Mouse (Mus musculus): ENCODE data around the gene Celsr3.
A peak's percentile ranks its signal among the peaks of the same experiment; 100 is the strongest.

Gene Celsr3

DNA sequence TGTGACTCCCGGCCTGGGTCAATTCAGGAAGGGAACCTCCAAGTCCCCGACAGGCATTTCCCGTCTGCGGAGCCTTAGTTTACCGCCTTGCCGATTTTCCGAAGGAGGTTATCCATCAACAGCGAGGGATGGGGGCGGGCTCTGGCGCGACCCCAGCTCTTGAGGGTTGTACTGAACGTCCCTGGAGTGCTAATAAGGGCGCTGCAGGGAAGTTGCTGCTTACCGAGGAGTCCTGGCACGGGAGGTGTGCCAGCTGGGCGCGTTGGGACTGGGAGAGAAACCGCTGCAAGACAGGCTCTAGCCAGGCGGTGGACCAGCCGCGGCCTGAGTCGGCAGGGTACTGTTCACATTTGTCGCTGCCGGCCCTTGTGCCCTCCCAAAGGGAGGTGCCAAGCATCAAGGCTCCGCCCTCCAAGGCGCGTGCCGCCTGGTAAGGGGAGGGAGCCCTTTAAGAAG, 28.1 kb downstream of the Celsr3 start:
- DNase-seq (ENCODE audit: low spot score in 2 of 2) = peak; percentile 80 to 85

DNA sequence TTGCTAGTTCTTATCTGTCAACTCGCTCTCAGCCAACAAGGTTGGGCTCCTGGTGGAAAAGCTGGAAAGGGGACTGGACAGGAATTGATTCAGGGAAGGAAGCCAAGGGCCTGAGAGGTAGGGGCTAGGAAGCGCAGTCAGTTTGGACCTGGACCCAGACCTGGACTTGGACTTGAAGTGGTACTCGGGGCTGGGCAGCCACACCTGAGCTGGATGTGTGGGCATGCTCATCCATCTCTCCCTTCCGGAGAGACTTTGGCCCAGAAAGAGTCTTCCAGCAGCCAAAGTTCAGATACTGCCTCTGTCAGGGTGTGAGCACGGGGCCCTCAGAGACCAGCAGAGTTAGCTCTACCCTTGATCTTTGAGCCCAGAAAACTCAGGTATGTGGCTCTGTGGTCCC, 29.2 kb downstream of the Celsr3 start:
- DNase-seq (ENCODE audit: low spot score in 2 of 2) = no peak

- DNase-seq (ENCODE audit: low spot score in 2 of 2) = no peak
These were observed 32.8 kb downstream of the Celsr3 start for GRCm38 (mm10) chr9:108858792-108859527.
